Mouse (Mus musculus) liver, embryonic 12.5 days (tissue): ENCODE results near the gene Gm28870. TPM values are rescaled to one million over a fixed set of nuclear protein-coding genes. Genes with fewer than 3 reads are reported as not detected.
"Not testable (repeated sequence)": the region's sequence is repeated elsewhere in the genome, so short reads cannot be mapped to it uniquely, and the experiment has no call there.

ENCODE experiments used
- ATAC-seq: fragments of 200-750 bp; cut with Nextera tagmentation; 2 replicates; pipeline ENCODE4 v1.8.0; 2017; ENCODE audit warnings: moderate number of reproducible peaks, mild to moderate bottlenecking, moderate library complexity
- H3K27ac ChIP-seq: fragments of 300-500 bp; sonication (generic); 2 replicates; pipeline ENCODE4 v1.5.1; 2016; ENCODE audit warnings: mild to moderate bottlenecking
- H3K27me3 ChIP-seq: fragments of 300-500 bp; sonication (generic); replicated peaks from 2 replicates; pipeline ENCODE4 v1.6.1; 2016; ENCODE audit warnings: mild to moderate bottlenecking, moderate library complexity
- H3K36me3 ChIP-seq: fragments of 300-500 bp; sonication (generic); 2 replicates; pipeline ENCODE4 v1.6.1; 2016; ENCODE audit warnings: mild to moderate bottlenecking, moderate library complexity
- H3K4me1 ChIP-seq: fragments of 300-500 bp; sonication (generic); 2 replicates; pipeline ENCODE4 v1.6.1; 2016
- H3K4me2 ChIP-seq: fragments of 300-500 bp; sonication (generic); 2 replicates; pipeline ENCODE4 v1.6.1; 2016; ENCODE audit warnings: mild to moderate bottlenecking, moderate library complexity
- H3K4me3 ChIP-seq: fragments of 300-500 bp; sonication (generic); 2 replicates; pipeline ENCODE4 v1.5.1; 2016; ENCODE audit warnings: mild to moderate bottlenecking, moderate library complexity
- H3K9ac ChIP-seq: fragments of 300-500 bp; sonication (generic); 2 replicates; pipeline ENCODE4 v1.6.1; 2016; ENCODE audit warnings: mild to moderate bottlenecking, moderate library complexity
- H3K9me3 ChIP-seq: fragments of 300-500 bp; sonication (generic); replicated peaks from 2 replicates; pipeline ENCODE4 v1.6.1; 2016; ENCODE audit warnings: mild to moderate bottlenecking, moderate library complexity
- WGBS: fragments of 180-500 bp; shearing (Covaris S2); methylation state at CpG from one replicate; pipeline ENCODE4 v1.1.7; 2016; ENCODE audit not compliant: insufficient replicate concordance; 5-methylcytosine and 5-hydroxymethylcytosine counted together
- polyA plus RNA-seq: library from polyadenylated mRNA; unstranded; fragments of >200 nt; fragmentation: Nextera tagmentation; extraction: Ambion mirVana; gene quantifications from 2 replicates; pipeline ENCODE4 v1.2.1, GENCODE M21; 2016

Gm28870 gene
- not detected in 2 replicates for polyA plus RNA-seq

- H3K27me3 ChIP-seq, H3K9ac ChIP-seq: not testable (repeated sequence)
- WGBS: no CpG with 5 or more reads among the region's 2 CpGs
Measured at GRCm38 (mm10) chrY:50096976-50097375, at the start of gene Gm28870. TSS of gene Gm28870 (plus strand) at chrY:50097276.

More at GRCm38 (mm10) chrY:50096976-50097375, at the start of gene Gm28870:
- not testable (repeated sequence) for H3K27ac ChIP-seq, H3K4me1 ChIP-seq, H3K36me3 ChIP-seq, H3K4me2 ChIP-seq, ATAC-seq, H3K4me3 ChIP-seq, H3K9me3 ChIP-seq
